Mouse (Mus musculus): Measurements from ENCODE around the gene Dstyk. TPM values are rescaled to one million over a fixed set of nuclear protein-coding genes. Genes with fewer than 3 reads are reported as not detected.

Dstyk gene
- polyA plus RNA-seq, 1 experiment = 4.6 TPM

- H3K27ac ChIP-seq (ENCODE audit: insufficient read depth, low read length) = no peak overlapping the region
Observed at GRCm38 (mm10) chr1:132372896-132373534, 44.3 kb upstream of the Dstyk start.

GRCm38 (mm10) chr1:132374140-132374872 is 43.0 kb upstream of the Dstyk start:
- H3K27me3 ChIP-seq (ENCODE audit: control insufficient read depth, insufficient read depth, low read length) = no peaks in the 10 kb centered on the region
- TF ChIP-seq POLR2A (IDR thresholded peaks at IDR 0.05; ENCODE audit: low read depth, low read length) (no peak), CTCF (IDR thresholded peaks at IDR 0.05; ENCODE audit: extremely low read depth, insufficient read depth, insufficient read length, insufficient replicate concordance) (no peak)
- WGBS = 47% methylated on average over 5 of the region's 5 CpGs
- no peak overlapping the region for H3K4me3 ChIP-seq (ENCODE audit: extremely low read depth, insufficient read depth, insufficient read length)
- DNase-seq (ENCODE audit: low read depth in 1 of 2, low spot score in 2 of 2) = no peak
- H3K4me1 ChIP-seq (ENCODE audit: control insufficient read depth, insufficient read depth, insufficient read length) = peaks cover 14% of the 10 kb centered on the region; the same call in 1 of the 2 replicates
- H3K27ac ChIP-seq (ENCODE audit: insufficient read depth, low read length) = peak overlapping the region; percentile 24
- no peaks in the 10 kb centered on the region for H3K36me3 ChIP-seq (ENCODE audit: control insufficient read depth, insufficient read depth, low read length)

More at GRCm38 (mm10) chr1:132372896-132373534, 44.3 kb upstream of the Dstyk start:
- no peak for DNase-seq (ENCODE audit: low read depth in 1 of 2, low spot score in 2 of 2)
- Histone ChIP-seq H3K4me3 (ENCODE audit: extremely low read depth, insufficient read depth, insufficient read length) (no peak overlapping the region), H3K27me3 (ENCODE audit: control insufficient read depth, insufficient read depth, low read length) (no peaks in the 10 kb centered on the region), H3K4me1 (ENCODE audit: control insufficient read depth, insufficient read depth, insufficient read length) (peaks cover 14% of the 10 kb centered on the region; the same call in 1 of the 2 replicates), H3K36me3 (ENCODE audit: control insufficient read depth, insufficient read depth, low read length) (no peaks in the 10 kb centered on the region)
- no peak for TF ChIP-seq CTCF (IDR thresholded peaks at IDR 0.05; ENCODE audit: extremely low read depth, insufficient read depth, insufficient read length, insufficient replicate concordance)
- no peak for TF ChIP-seq POLR2A (IDR thresholded peaks at IDR 0.05; ENCODE audit: low read depth, low read length)
- WGBS = 92% methylated on average over 6 of the region's 6 CpGs

- 61% methylated on average over 3 of the region's 3 CpGs for WGBS
- H3K4me3 ChIP-seq (ENCODE audit: extremely low read depth, insufficient read depth, insufficient read length) = no peak overlapping the region
Observed at GRCm38 (mm10) chr1:132374873-132375244, 42.5 kb upstream of the Dstyk start.

GRCm38 (mm10) chr1:132375256-132375655 is 42.1 kb upstream of the Dstyk start:
- no peaks in the 10 kb centered on the region for H3K27me3 ChIP-seq (ENCODE audit: control insufficient read depth, insufficient read depth, low read length)
- H3K4me3 ChIP-seq (ENCODE audit: extremely low read depth, insufficient read depth, insufficient read length) = no peak overlapping the region
- peaks cover 9% of the 10 kb centered on the region; the same call in 1 of the 2 replicates for H3K4me1 ChIP-seq (ENCODE audit: control insufficient read depth, insufficient read depth, insufficient read length)
- H3K36me3 ChIP-seq (ENCODE audit: control insufficient read depth, insufficient read depth, low read length) = no peaks in the 10 kb centered on the region
- DNase-seq (ENCODE audit: low read depth in 1 of 2, low spot score in 2 of 2) = no peak
- no peak overlapping the region; the same call in 1 of the 2 replicates for H3K27ac ChIP-seq (ENCODE audit: insufficient read depth, low read length)
- no peak for TF ChIP-seq POLR2A (IDR thresholded peaks at IDR 0.05; ENCODE audit: low read depth, low read length)
- no peak for TF ChIP-seq CTCF (IDR thresholded peaks at IDR 0.05; ENCODE audit: extremely low read depth, insufficient read depth, insufficient read length, insufficient replicate concordance)
- 57% methylated on average over 4 of the region's 4 CpGs for WGBS

More at GRCm38 (mm10) chr1:132374873-132375244, 42.5 kb upstream of the Dstyk start:
- Histone ChIP-seq H3K27ac (ENCODE audit: insufficient read depth, low read length) (no peak overlapping the region; the same call in 1 of the 2 replicates), H3K4me1 (ENCODE audit: control insufficient read depth, insufficient read depth, insufficient read length) (peaks cover 12% of the 10 kb centered on the region; the same call in 1 of the 2 replicates), H3K36me3 (ENCODE audit: control insufficient read depth, insufficient read depth, low read length) (no peaks in the 10 kb centered on the region), H3K27me3 (ENCODE audit: control insufficient read depth, insufficient read depth, low read length) (no peaks in the 10 kb centered on the region)
- no peak for TF ChIP-seq CTCF (IDR thresholded peaks at IDR 0.05; ENCODE audit: extremely low read depth, insufficient read depth, insufficient read length, insufficient replicate concordance)
- DNase-seq (ENCODE audit: low read depth in 1 of 2, low spot score in 2 of 2) = no peak

GRCm38 (mm10) chr1:132376211-132377054 is 40.9 kb upstream of the Dstyk start:
- Histone ChIP-seq H3K4me3 (ENCODE audit: extremely low read depth, insufficient read depth, insufficient read length) (no peak overlapping the region), H3K4me1 (ENCODE audit: control insufficient read depth, insufficient read depth, insufficient read length) (peaks cover 4% of the 10 kb centered on the region; the same call in 1 of the 2 replicates), H3K36me3 (ENCODE audit: control insufficient read depth, insufficient read depth, low read length) (no peaks in the 10 kb centered on the region), H3K27ac (ENCODE audit: insufficient read depth, low read length) (no peak overlapping the region), H3K27me3 (ENCODE audit: control insufficient read depth, insufficient read depth, low read length) (no peaks in the 10 kb centered on the region)
- no peak for DNase-seq (ENCODE audit: low read depth in 1 of 2, low spot score in 2 of 2)
- 91% methylated on average over 8 of the region's 8 CpGs for WGBS
- TF ChIP-seq POLR2A (IDR thresholded peaks at IDR 0.05; ENCODE audit: low read depth, low read length) = no peak
- no peak for TF ChIP-seq CTCF (IDR thresholded peaks at IDR 0.05; ENCODE audit: extremely low read depth, insufficient read depth, insufficient read length, insufficient replicate concordance)

- DNase-seq (ENCODE audit: low read depth in 1 of 2, low spot score in 2 of 2) = no peak
- Histone ChIP-seq H3K27ac (ENCODE audit: insufficient read depth, low read length) (no peak overlapping the region), H3K4me3 (ENCODE audit: extremely low read depth, insufficient read depth, insufficient read length) (no peak overlapping the region), H3K4me1 (ENCODE audit: control insufficient read depth, insufficient read depth, insufficient read length) (peaks cover 4% of the 10 kb centered on the region; the same call in 1 of the 2 replicates), H3K36me3 (ENCODE audit: control insufficient read depth, insufficient read depth, low read length) (no peaks in the 10 kb centered on the region), H3K27me3 (ENCODE audit: control insufficient read depth, insufficient read depth, low read length) (no peaks in the 10 kb centered on the region)
- WGBS = 77% methylated on average over 7 of the region's 7 CpGs
- TF ChIP-seq CTCF (IDR thresholded peaks at IDR 0.05; ENCODE audit: extremely low read depth, insufficient read depth, insufficient read length, insufficient replicate concordance) (no peak), POLR2A (IDR thresholded peaks at IDR 0.05; ENCODE audit: low read depth, low read length) (no peak)
Observed at GRCm38 (mm10) chr1:132377055-132377365, 40.3 kb upstream of the Dstyk start.

Measured in spleen, adult 2 months (tissue).